Mouse (Mus musculus): Measurements from ENCODE around the gene Ttc22. TPM values are rescaled to one million over a fixed set of nuclear protein-coding genes. Genes with fewer than 3 reads are reported as not detected.
A peak's percentile ranks its signal among the peaks of the same experiment; 100 is the strongest.

Ttc22 gene
- polyA plus RNA-seq, 1 experiment: 0.04 TPM

GRCm38 (mm10) chr4:106650833-106651527 lies 28.7 kb downstream of the Ttc22 start, which contains the start of gene Pars2:
TSS of gene Pars2 (plus strand) at chr4:106651069.
- H3K4me2 ChIP-seq (ENCODE audit: low read depth): peak within 1 kb of the TSS; percentile 83
- no peaks in the 10 kb centered on the region for H3K36me3 ChIP-seq (ENCODE audit: control insufficient read depth, insufficient read depth)
- TF ChIP-seq TCF12 (IDR thresholded peaks at IDR 0.05; ENCODE audit: insufficient read depth, poor library complexity, severe bottlenecking) (no peak), CEBPB (IDR thresholded peaks at IDR 0.05; ENCODE audit: insufficient read depth, poor library complexity, severe bottlenecking) (no peak), POLR2AphosphoS2 (IDR thresholded peaks at IDR 0.05; ENCODE audit: insufficient read length, low read depth) (peak; percentile 91), E2F4 (IDR thresholded peaks at IDR 0.05; ENCODE audit: insufficient read depth) (peak; percentile 79), REST (IDR thresholded peaks at IDR 0.05; ENCODE audit: insufficient read depth, insufficient read length) (no peak), MYOG (IDR thresholded peaks at IDR 0.05; ENCODE audit: control insufficient read depth in 1 of 3, insufficient read depth in 1 of 3, insufficient read length in 2 of 3, low read depth in 2 of 3) (no peak), MYOD1 (IDR thresholded peaks at IDR 0.05; ENCODE audit: control insufficient read depth in 1 of 3, insufficient read length in 2 of 3, low read depth in 2 of 3) (no peak), POLR2A (IDR thresholded peaks at IDR 0.05; ENCODE audit: insufficient read length, low read depth) (peak; percentile 90), MAX (IDR thresholded peaks at IDR 0.05; ENCODE audit: low read depth) (no peak), USF1 (IDR thresholded peaks at IDR 0.05; ENCODE audit: low read depth) (no peak), SRF (IDR thresholded peaks at IDR 0.05; ENCODE audit: control insufficient read depth, insufficient read length, low read depth) (peak; percentile 36), TCF3 (IDR thresholded peaks at IDR 0.05; ENCODE audit: insufficient read length, low read depth) (no peak)
- no peaks in the 10 kb centered on the region for H3K27me3 ChIP-seq (ENCODE audit: control insufficient read depth, insufficient read depth, insufficient read length)
- peak within 1 kb of the TSS; percentile 37 for H3K4me3 ChIP-seq
- H3ac ChIP-seq (ENCODE audit: control insufficient read depth, insufficient read length): peak within 1 kb of the TSS; percentile 11
- H3K79me2 ChIP-seq (ENCODE audit: control insufficient read depth, insufficient read depth): peaks cover 5% of the 10 kb centered on the region

GRCm38 (mm10) chr4:106652546-106652945 lies 30.3 kb downstream of the Ttc22 start:
- TF ChIP-seq MYOD1 (IDR thresholded peaks at IDR 0.05; ENCODE audit: control insufficient read depth in 1 of 3, insufficient read length in 2 of 3, low read depth in 2 of 3): no peak
- TF ChIP-seq POLR2A (IDR thresholded peaks at IDR 0.05; ENCODE audit: insufficient read length, low read depth): no peak
- TF ChIP-seq MYOG (IDR thresholded peaks at IDR 0.05; ENCODE audit: control insufficient read depth in 1 of 3, insufficient read depth in 1 of 3, insufficient read length in 2 of 3, low read depth in 2 of 3): no peak
- TF ChIP-seq REST (IDR thresholded peaks at IDR 0.05; ENCODE audit: insufficient read depth, insufficient read length): no peak
- TF ChIP-seq E2F4 (IDR thresholded peaks at IDR 0.05; ENCODE audit: insufficient read depth): no peak
- no peak for TF ChIP-seq POLR2AphosphoS2 (IDR thresholded peaks at IDR 0.05; ENCODE audit: insufficient read length, low read depth)
- no peak for TF ChIP-seq SRF (IDR thresholded peaks at IDR 0.05; ENCODE audit: control insufficient read depth, insufficient read length, low read depth)
- no peak overlapping the region for H3K4me2 ChIP-seq (ENCODE audit: low read depth)
- H3ac ChIP-seq (ENCODE audit: control insufficient read depth, insufficient read length): no peak overlapping the region

GRCm38 (mm10) chr4:106653051-106653450 lies 30.8 kb downstream of the Ttc22 start:
- TF ChIP-seq POLR2AphosphoS2 (IDR thresholded peaks at IDR 0.05; ENCODE audit: insufficient read length, low read depth) (no peak), POLR2A (IDR thresholded peaks at IDR 0.05; ENCODE audit: insufficient read length, low read depth) (no peak)
- Histone ChIP-seq H3K27me3 (ENCODE audit: control insufficient read depth, insufficient read depth, insufficient read length) (no peaks in the 10 kb centered on the region), H3K36me3 (ENCODE audit: control insufficient read depth, insufficient read depth) (no peaks in the 10 kb centered on the region), H3K4me2 (ENCODE audit: low read depth) (no peak overlapping the region), H3ac (ENCODE audit: control insufficient read depth, insufficient read length) (no peak overlapping the region), H3K79me2 (ENCODE audit: control insufficient read depth, insufficient read depth) (peaks cover 5% of the 10 kb centered on the region), H3K4me3 (no peak overlapping the region)

More at GRCm38 (mm10) chr4:106652546-106652945, 30.3 kb downstream of the Ttc22 start:
- peaks cover 5% of the 10 kb centered on the region for H3K79me2 ChIP-seq (ENCODE audit: control insufficient read depth, insufficient read depth)
- H3K4me3 ChIP-seq: no peak overlapping the region
- H3K36me3 ChIP-seq (ENCODE audit: control insufficient read depth, insufficient read depth): no peaks in the 10 kb centered on the region
- H3K27me3 ChIP-seq (ENCODE audit: control insufficient read depth, insufficient read depth, insufficient read length): no peaks in the 10 kb centered on the region

- no peak for TF ChIP-seq MYOG (IDR thresholded peaks at IDR 0.05; ENCODE audit: control insufficient read depth in 1 of 3, insufficient read depth in 1 of 3, insufficient read length in 2 of 3, low read depth in 2 of 3)
- no peak overlapping the region for H3ac ChIP-seq (ENCODE audit: control insufficient read depth, insufficient read length)
- H3K27me3 ChIP-seq (ENCODE audit: control insufficient read depth, insufficient read depth, insufficient read length): no peaks in the 10 kb centered on the region
- no peak overlapping the region for H3K4me2 ChIP-seq (ENCODE audit: low read depth)
- H3K4me3 ChIP-seq: no peak overlapping the region
- no peaks in the 10 kb centered on the region for H3K36me3 ChIP-seq (ENCODE audit: control insufficient read depth, insufficient read depth)
- peaks cover 5% of the 10 kb centered on the region for H3K79me2 ChIP-seq (ENCODE audit: control insufficient read depth, insufficient read depth)
These were observed 33.4 kb downstream of the Ttc22 start for GRCm38 (mm10) chr4:106655681-106656080.

GRCm38 (mm10) chr4:106663956-106664470 lies 41.8 kb downstream of the Ttc22 start:
- TF ChIP-seq CEBPB (IDR thresholded peaks at IDR 0.05; ENCODE audit: insufficient read depth, poor library complexity, severe bottlenecking): no peak
- no peak for TF ChIP-seq USF1 (IDR thresholded peaks at IDR 0.05; ENCODE audit: low read depth)
- no peak for TF ChIP-seq TCF12 (IDR thresholded peaks at IDR 0.05; ENCODE audit: insufficient read depth, poor library complexity, severe bottlenecking)
- TF ChIP-seq SRF (IDR thresholded peaks at IDR 0.05; ENCODE audit: control insufficient read depth, insufficient read length, low read depth): no peak
- no peak for TF ChIP-seq REST (IDR thresholded peaks at IDR 0.05; ENCODE audit: insufficient read depth, insufficient read length)
- TF ChIP-seq E2F4 (IDR thresholded peaks at IDR 0.05; ENCODE audit: insufficient read depth): no peak
- TF ChIP-seq MYOD1 (IDR thresholded peaks at IDR 0.05; ENCODE audit: control insufficient read depth in 1 of 3, insufficient read length in 2 of 3, low read depth in 2 of 3): no peak
- TF ChIP-seq POLR2AphosphoS2 (IDR thresholded peaks at IDR 0.05; ENCODE audit: insufficient read length, low read depth): no peak
- no peak for TF ChIP-seq POLR2A (IDR thresholded peaks at IDR 0.05; ENCODE audit: insufficient read length, low read depth)
- TF ChIP-seq TCF3 (IDR thresholded peaks at IDR 0.05; ENCODE audit: insufficient read length, low read depth): no peak
- no peak for TF ChIP-seq MAX (IDR thresholded peaks at IDR 0.05; ENCODE audit: low read depth)
- no peak for TF ChIP-seq MYOG (IDR thresholded peaks at IDR 0.05; ENCODE audit: control insufficient read depth in 1 of 3, insufficient read depth in 1 of 3, insufficient read length in 2 of 3, low read depth in 2 of 3)
- no peaks in the 10 kb centered on the region for H3K27me3 ChIP-seq (ENCODE audit: control insufficient read depth, insufficient read depth, insufficient read length)

More at GRCm38 (mm10) chr4:106663956-106664470, 41.8 kb downstream of the Ttc22 start:
- H3K36me3 ChIP-seq (ENCODE audit: control insufficient read depth, insufficient read depth): peaks cover 31% of the 10 kb centered on the region
- H3ac ChIP-seq (ENCODE audit: control insufficient read depth, insufficient read length): no peak overlapping the region
- no peaks in the 10 kb centered on the region for H3K79me2 ChIP-seq (ENCODE audit: control insufficient read depth, insufficient read depth)
- no peak overlapping the region for H3K4me3 ChIP-seq
- H3K4me2 ChIP-seq (ENCODE audit: low read depth): no peak overlapping the region
